Mouse (Mus musculus) MEL (cell line): ENCODE measurements at regions not wholly inside any gene's neighbourhood (a gene's known extent, or its start where the extent isn't known, plus 50 kb on each side); places are given as distances from the start of the nearest gene placed in this dataset.

Experiments
- DNase-seq: peaks from one replicate; pipeline ENCODE4 v3.0.0; 2011; ENCODE audit warnings: low read depth, low spot score
- H3K27ac ChIP-seq: 2 replicates; pipeline ENCODE4 v1.5.1; 2012; ENCODE audit warnings: low read depth, mild to moderate bottlenecking, control low read depth, low read length, moderate library complexity; ENCODE audit not compliant: control insufficient read depth
- H3K27me3 ChIP-seq, 2 experiments: fragments of 150-350 bp in 1 of 2; sonication (generic) in 1 of 2; 2 replicates each; pipeline ENCODE4 v1.6.1; 2012; ENCODE audit warnings: low read length in 2 of 2, mild to moderate bottlenecking in 2 of 2, improper control_type of control experiment in 1 of 2, moderate library complexity in 1 of 2; ENCODE audit not compliant: insufficient read depth in 2 of 2, control insufficient read depth in 1 of 2
- H3K36me3 ChIP-seq, 2 experiments: 2 replicates each; pipeline ENCODE4 v1.6.1; 2012 to 2014; ENCODE audit warnings: low read length in 2 of 2, improper control_type of control experiment in 1 of 2, inconsistent platforms in 1 of 2, mild to moderate bottlenecking in 1 of 2; ENCODE audit not compliant: insufficient read depth in 2 of 2, control insufficient read depth in 1 of 2
- H3K4me1 ChIP-seq, 2 experiments: fragments of 150-350 bp in 1 of 2; sonication (generic) in 1 of 2; 2 replicates each; pipeline ENCODE4 v1.6.1; 2012; ENCODE audit warnings: low read length in 2 of 2, improper control_type of control experiment in 1 of 2, mild to moderate bottlenecking in 1 of 2; ENCODE audit not compliant: insufficient read depth in 2 of 2, control insufficient read depth in 1 of 2
- H3K4me3 ChIP-seq, 2 experiments: fragments of 150-350 bp in 1 of 2; sonication (generic) in 1 of 2; 2 replicates each; pipeline ENCODE4 v1.5.1; 2012; ENCODE audit warnings: low read depth in 2 of 2, low read length in 2 of 2, mild to moderate bottlenecking in 2 of 2, moderate library complexity in 2 of 2, control low read depth in 1 of 2, improper control_type of control experiment in 1 of 2; ENCODE audit not compliant: control insufficient read depth in 1 of 2, insufficient read depth in 1 of 2
- H3K79me2 ChIP-seq: 2 replicates; pipeline ENCODE4 v1.6.1; 2012; ENCODE audit warnings: mild to moderate bottlenecking, low read length, moderate library complexity; ENCODE audit not compliant: control insufficient read depth, poor library complexity, insufficient read depth
- H3K9ac ChIP-seq: 2 replicates; pipeline ENCODE4 v1.6.1; 2012; ENCODE audit warnings: low read depth, mild to moderate bottlenecking, control low read depth, low read length, moderate library complexity; ENCODE audit not compliant: control insufficient read depth, poor library complexity, severe bottlenecking
- H3K9me3 ChIP-seq: fragments of 150-350 bp; sonication (generic); replicated peaks from 2 replicates; pipeline ENCODE4 v1.6.1; 2012; ENCODE audit warnings: mild to moderate bottlenecking, low read length, improper control_type of control experiment, moderate library complexity; ENCODE audit not compliant: insufficient read depth
- CHD1 ChIP-seq: IDR thresholded peaks from 2 replicates; pipeline ENCODE4 v1.6.1; 2012; ENCODE audit warnings: low read depth, mild to moderate bottlenecking, inconsistent platforms, low read length, improper control_type of control experiment
- CTCF ChIP-seq, 3 experiments: IDR thresholded peaks in 2 of 3; conservative IDR thresholded peaks in 1 of 3; 2 replicates each; pipeline ENCODE4 v1.5.1; 2011 to 2012; ENCODE audit warnings: low read length in 3 of 3, low read depth in 2 of 3, mild to moderate bottlenecking in 2 of 3, improper control_type of control experiment in 1 of 3, inconsistent platforms in 1 of 3, mixed read lengths in 1 of 3, moderate library complexity in 1 of 3; ENCODE audit not compliant: control insufficient read depth in 1 of 3, insufficient read depth in 1 of 3, poor library complexity in 1 of 3, severe bottlenecking in 1 of 3
- E2F4 ChIP-seq: IDR thresholded peaks from 2 replicates; pipeline ENCODE4 v1.6.1; 2011; ENCODE audit warnings: low read depth, low read length, improper control_type of control experiment, borderline replicate concordance
- ELF1 ChIP-seq: IDR thresholded peaks from 2 replicates; pipeline ENCODE4 v1.6.1; 2014; ENCODE audit warnings: low read depth, mild to moderate bottlenecking, inconsistent platforms, low read length, improper control_type of control experiment, moderate library complexity
- GABPA ChIP-seq: IDR thresholded peaks from 2 replicates; pipeline ENCODE4 v1.6.1; 2012; ENCODE audit warnings: low read depth, mild to moderate bottlenecking, inconsistent platforms, low read length, improper control_type of control experiment, moderate library complexity
- GATA1 ChIP-seq: IDR thresholded peaks from 2 replicates; pipeline ENCODE4 v1.6.1; 2011; ENCODE audit warnings: low read depth, low read length, improper control_type of control experiment
- HCFC1 ChIP-seq: IDR thresholded peaks from 2 replicates; pipeline ENCODE4 v1.6.1; 2012; ENCODE audit warnings: low read depth, mild to moderate bottlenecking, inconsistent platforms, low read length, improper control_type of control experiment, moderate library complexity
- JUND ChIP-seq: IDR thresholded peaks from 2 replicates; pipeline ENCODE4 v1.6.1; 2011; ENCODE audit warnings: low read depth, mild to moderate bottlenecking, improper control_type of control experiment, low read length
- KAT2A ChIP-seq: conservative IDR thresholded peaks from 2 replicates; pipeline ENCODE4 v1.6.1; 2012; ENCODE audit warnings: low read depth, low read length, improper control_type of control experiment, inconsistent platforms
- MAFK ChIP-seq: IDR thresholded peaks from 2 replicates; pipeline ENCODE4 v1.6.1; 2011; ENCODE audit warnings: low read depth, mild to moderate bottlenecking, low read length, improper control_type of control experiment, borderline replicate concordance
- MAX ChIP-seq: IDR thresholded peaks from 2 replicates; pipeline ENCODE4 v1.6.1; 2011; ENCODE audit warnings: low read length, improper control_type of control experiment
- MAZ ChIP-seq: IDR thresholded peaks from 2 replicates; pipeline ENCODE4 v1.6.1; 2012; ENCODE audit warnings: low read depth, mild to moderate bottlenecking, inconsistent platforms, low read length, improper control_type of control experiment
- MEF2A ChIP-seq: IDR thresholded peaks from 2 replicates; pipeline ENCODE4 v1.6.1; 2014; ENCODE audit warnings: low read depth, mild to moderate bottlenecking, inconsistent platforms, low read length, improper control_type of control experiment; ENCODE audit not compliant: poor library complexity, insufficient replicate concordance, severe bottlenecking; ENCODE audit errors: extremely low read depth
- MXI1 ChIP-seq: IDR thresholded peaks from 2 replicates; pipeline ENCODE4 v1.6.1; 2011; ENCODE audit warnings: mild to moderate bottlenecking, low read depth, low read length, improper control_type of control experiment
- MYB ChIP-seq: IDR thresholded peaks from 2 replicates; pipeline ENCODE4 v1.6.1; 2011; ENCODE audit warnings: mild to moderate bottlenecking, low read depth, low read length, improper control_type of control experiment
- NELFE ChIP-seq: IDR thresholded peaks from 2 replicates; pipeline ENCODE4 v1.6.1; 2011; ENCODE audit warnings: low read depth, low read length, improper control_type of control experiment
- NRF1 ChIP-seq: IDR thresholded peaks from 2 replicates; pipeline ENCODE4 v1.6.1; 2014; ENCODE audit warnings: low read depth, mild to moderate bottlenecking, inconsistent platforms, low read length, improper control_type of control experiment, moderate library complexity; ENCODE audit not compliant: poor library complexity, insufficient read depth, severe bottlenecking
- POLR2AphosphoS5 ChIP-seq: IDR thresholded peaks from 2 replicates; pipeline ENCODE4 v1.6.1; 2012; ENCODE audit warnings: low read depth, borderline replicate concordance, mild to moderate bottlenecking, inconsistent platforms, low read length, moderate library complexity, mixed read lengths
- RAD21 ChIP-seq: IDR thresholded peaks from 2 replicates; pipeline ENCODE4 v1.6.1; 2011; ENCODE audit warnings: mild to moderate bottlenecking, low read depth, low read length, improper control_type of control experiment
- SMC3 ChIP-seq: IDR thresholded peaks from 2 replicates; pipeline ENCODE4 v1.6.1; 2011; ENCODE audit warnings: low read depth, low read length, improper control_type of control experiment
- TAL1 ChIP-seq: IDR thresholded peaks from 2 replicates; pipeline ENCODE4 v1.6.1; 2012; ENCODE audit warnings: mild to moderate bottlenecking, inconsistent platforms, low read length, moderate library complexity, mixed read lengths
- TBP ChIP-seq: IDR thresholded peaks from 2 replicates; pipeline ENCODE4 v1.8.0; 2011; ENCODE audit warnings: low read depth, low read length, improper control_type of control experiment
- TCF12 ChIP-seq: IDR thresholded peaks from 2 replicates; pipeline ENCODE4 v1.6.1; 2014; ENCODE audit warnings: low read depth, mild to moderate bottlenecking, inconsistent platforms, low read length, improper control_type of control experiment, moderate library complexity
- USF1 ChIP-seq: IDR thresholded peaks from 2 replicates; pipeline ENCODE4 v1.6.1; 2014; ENCODE audit warnings: low read depth, mild to moderate bottlenecking, inconsistent platforms, low read length, improper control_type of control experiment, moderate library complexity
- USF2 ChIP-seq, 2 experiments: IDR thresholded peaks; 2 replicates each; pipeline ENCODE4 v1.6.1; 2011 to 2012; ENCODE audit warnings: improper control_type of control experiment in 2 of 2, low read length in 2 of 2, borderline replicate concordance in 1 of 2, inconsistent platforms in 1 of 2, low read depth in 1 of 2, mild to moderate bottlenecking in 1 of 2; ENCODE audit not compliant: insufficient read depth in 1 of 2
- ZC3H11A ChIP-seq: IDR thresholded peaks from 2 replicates; pipeline ENCODE4 v1.6.1; 2012; ENCODE audit warnings: low read depth, mild to moderate bottlenecking, inconsistent platforms, low read length, improper control_type of control experiment
- ZMIZ1 ChIP-seq: IDR thresholded peaks from 2 replicates; pipeline ENCODE4 v1.6.1; 2012; ENCODE audit warnings: low read depth, mild to moderate bottlenecking, inconsistent platforms, low read length, improper control_type of control experiment, moderate library complexity

DNA sequence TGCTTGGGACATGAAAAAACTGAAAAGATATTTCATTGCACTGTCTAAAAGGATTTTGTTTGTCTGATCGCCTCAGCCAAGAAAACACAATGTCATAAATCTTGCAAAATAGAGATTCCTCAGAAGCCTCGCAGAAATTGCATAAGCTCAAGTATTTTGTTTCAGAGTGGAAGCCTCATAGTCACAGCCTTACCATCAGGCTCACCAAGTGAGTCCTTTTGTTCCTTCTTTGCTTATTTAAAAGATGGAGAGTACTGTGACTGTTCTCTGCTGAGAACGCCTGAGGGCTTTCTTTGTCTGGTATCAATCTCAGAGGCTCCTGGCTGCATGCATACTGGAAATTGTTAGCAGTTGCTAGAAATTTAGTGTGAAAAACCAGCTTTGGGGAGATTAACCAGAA lies 367.0 kb upstream of the Cited2 start:
- no peaks in the 10 kb centered on the region for H3K79me2 ChIP-seq
- no peaks in the 10 kb centered on the region for H3K4me1 ChIP-seq
- H3K9ac ChIP-seq: no peak overlapping the region
- DNase-seq: no peak
- H3K4me3 ChIP-seq: no peak overlapping the region
- no peaks in the 10 kb centered on the region for H3K9me3 ChIP-seq
- H3K36me3 ChIP-seq: no peaks in the 10 kb centered on the region
- no peak for TF ChIP-seq GATA1
- no peak for TF ChIP-seq MYB
- no peak for TF ChIP-seq CHD1
- no peak for TF ChIP-seq MAZ
- no peak for TF ChIP-seq USF1
- TF ChIP-seq CTCF (IDR thresholded peaks at IDR 0.05 in 2 of 3, conservative IDR thresholded peaks at IDR 0.05 in 1 of 3; ENCODE audit: control insufficient read depth in 1 of 3, insufficient read depth in 1 of 3, low read depth in 2 of 3, low read length in 3 of 3, poor library complexity in 1 of 3, severe bottlenecking in 1 of 3): no peak
- no peak for TF ChIP-seq GABPA
- no peak for TF ChIP-seq MAX
- TF ChIP-seq JUND: no peak
- TF ChIP-seq HCFC1: no peak
- no peak for TF ChIP-seq POLR2AphosphoS5
- TF ChIP-seq KAT2A: no peak
- no peak for TF ChIP-seq NELFE
- no peak for TF ChIP-seq NRF1
- TF ChIP-seq USF2 (IDR thresholded peaks at IDR 0.05; ENCODE audit: borderline replicate concordance in 1 of 2, insufficient read depth in 1 of 2, low read depth in 1 of 2, low read length in 2 of 2): no peak
- no peak for TF ChIP-seq MEF2A
- TF ChIP-seq RAD21: no peak
- no peak for TF ChIP-seq SMC3
- no peaks in the 10 kb centered on the region for H3K27me3 ChIP-seq
- no peak overlapping the region for H3K27ac ChIP-seq

DNA sequence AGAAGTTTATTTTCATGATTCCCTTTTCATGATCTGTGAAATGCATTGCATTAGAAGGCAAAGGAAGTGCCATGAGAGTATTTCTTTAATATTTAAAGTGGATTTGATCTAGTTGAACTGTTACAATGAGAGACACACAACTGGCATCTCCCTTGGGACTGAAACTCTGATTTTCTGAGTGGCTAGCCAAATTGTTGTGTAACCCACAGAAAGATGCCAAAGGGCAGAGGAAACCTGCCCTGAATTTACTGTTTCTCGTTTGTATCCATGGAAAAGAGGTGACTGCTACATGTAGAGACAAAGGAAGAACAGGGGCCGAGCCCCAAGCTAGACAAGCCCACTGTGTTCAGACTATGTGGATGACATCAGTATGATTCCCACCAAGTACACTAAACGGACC lies 360.4 kb upstream of the Cited2 start:
- no peak for DNase-seq
- Histone ChIP-seq H3K4me1 (no peaks in the 10 kb centered on the region), H3K79me2 (no peaks in the 10 kb centered on the region), H3K27ac (no peak overlapping the region), H3K27me3 (no peaks in the 10 kb centered on the region), H3K9ac (no peak overlapping the region), H3K36me3 (no peaks in the 10 kb centered on the region), H3K4me3 (no peak overlapping the region), H3K9me3 (no peaks in the 10 kb centered on the region)
- TF ChIP-seq ELF1 (no peak), MAZ (no peak), ZMIZ1 (no peak), RAD21 (no peak), NRF1 (no peak), ZC3H11A (no peak), JUND (no peak), NELFE (no peak), POLR2AphosphoS5 (no peak), MAX (no peak), MYB (no peak), E2F4 (no peak), MXI1 (no peak), TBP (no peak), TAL1 (no peak), TCF12 (no peak), MAFK (no peak)
